Mouse (Mus musculus) neural tube, embryonic 10.5 days (tissue): ENCODE results near the gene Clmn.
"Not testable (repeated sequence)": the region's sequence is repeated elsewhere in the genome, so short reads cannot be mapped to it uniquely, and the experiment has no call there.

Experiments used
- DNase-seq: peaks from one replicate; pipeline ENCODE4 v3.0.0-alpha.2; 2017; ENCODE audit warnings: low spot score; ENCODE audit errors: extremely low spot score

Gene Clmn

GRCm38 (mm10) chr12:104753686-104754085 lies 111.2 kb downstream of the Clmn start:
- no peak for DNase-seq

GRCm38 (mm10) chr12:104751814-104752765 lies 112.8 kb downstream of the Clmn start, which contains the start of gene Dicer1:
Gene Dicer1 (minus strand): TSS chr12:104751952.
- DNase-seq = peak; percentile 99

GRCm38 (mm10) chr12:104751331-104751813 lies 113.5 kb downstream of the Clmn start:
- peak; percentile 67 for DNase-seq

- DNase-seq = no peak
Measured at GRCm38 (mm10) chr12:104748946-104749345, 115.9 kb downstream of the Clmn start.

- no peak for DNase-seq
Measured at GRCm38 (mm10) chr12:104747252-104747651, 117.6 kb downstream of the Clmn start.

- DNase-seq = no peak
Measured at GRCm38 (mm10) chr12:104746601-104747000, 118.3 kb downstream of the Clmn start.

- DNase-seq = no peak
Measured at GRCm38 (mm10) chr12:104743687-104744086, 121.2 kb downstream of the Clmn start.

- no peak for DNase-seq
Measured at GRCm38 (mm10) chr12:104742247-104742646, 122.6 kb downstream of the Clmn start.

GRCm38 (mm10) chr12:104740841-104741787 lies 123.8 kb downstream of the Clmn start:
- DNase-seq = no peak

GRCm38 (mm10) chr12:104738931-104739330 lies 125.9 kb downstream of the Clmn start:
- DNase-seq = no peak

GRCm38 (mm10) chr12:104738446-104738845 lies 126.4 kb downstream of the Clmn start:
- DNase-seq = no peak

- no peak for DNase-seq
Measured at GRCm38 (mm10) chr12:104737666-104738065, 127.2 kb downstream of the Clmn start.

GRCm38 (mm10) chr12:104735993-104736395 lies 128.9 kb downstream of the Clmn start:
- peak; percentile 26 for DNase-seq

- no peak for DNase-seq
Measured at GRCm38 (mm10) chr12:104733165-104733564, 131.7 kb downstream of the Clmn start.

- no peak for DNase-seq
Measured at GRCm38 (mm10) chr12:104731782-104732181, 133.1 kb downstream of the Clmn start.

- DNase-seq = not testable (repeated sequence)
Measured at GRCm38 (mm10) chr12:104726436-104726835, 138.4 kb downstream of the Clmn start.

GRCm38 (mm10) chr12:104722056-104722455 lies 142.8 kb downstream of the Clmn start:
- no peak for DNase-seq

- no peak for DNase-seq
Measured at GRCm38 (mm10) chr12:104721011-104721410, 143.9 kb downstream of the Clmn start.

GRCm38 (mm10) chr12:104718956-104719355 lies 145.9 kb downstream of the Clmn start:
- no peak for DNase-seq

GRCm38 (mm10) chr12:104716409-104716808 lies 148.5 kb downstream of the Clmn start:
- no peak for DNase-seq

- no peak for DNase-seq
Measured at GRCm38 (mm10) chr12:104715453-104715852, 149.4 kb downstream of the Clmn start.
